Mouse (Mus musculus) forebrain, embryonic 11.5 days (tissue): ENCODE results near the gene Chst4. TPM values are rescaled to one million over a fixed set of nuclear protein-coding genes. Genes with fewer than 3 reads are reported as not detected.
"Not testable (repeated sequence)": the region's sequence is repeated elsewhere in the genome, so short reads cannot be mapped to it uniquely, and the experiment has no call there.

Source experiments
- ATAC-seq: fragments of 200-750 bp; cut with Nextera tagmentation; replicated peaks from 2 replicates; pipeline ENCODE4 v1.8.0; 2017; ENCODE audit warnings: moderate TSS enrichment; ENCODE audit not compliant: low FRiP score
- DNase-seq: peaks from one replicate; pipeline ENCODE4 v3.0.0-alpha.2; 2017; ENCODE audit warnings: low spot score
- H3K27ac ChIP-seq: fragments of 300-500 bp; sonication (generic); 2 replicates; pipeline ENCODE4 v1.5.1; 2014; ENCODE audit warnings: low read depth, low read length
- H3K27me3 ChIP-seq: fragments of 300-500 bp; sonication (generic); 2 replicates; pipeline ENCODE4 v1.6.1; 2014; ENCODE audit warnings: mild to moderate bottlenecking, low read length, mixed read lengths; ENCODE audit not compliant: control insufficient read depth, insufficient read depth
- H3K36me3 ChIP-seq: fragments of 300-500 bp; sonication (generic); 2 replicates; pipeline ENCODE4 v1.6.1; 2014; ENCODE audit warnings: mild to moderate bottlenecking, low read length, moderate library complexity, mixed read lengths; ENCODE audit not compliant: control insufficient read depth, insufficient read depth
- H3K4me1 ChIP-seq: fragments of 300-500 bp; sonication (generic); replicated peaks from 2 replicates; pipeline ENCODE4 v1.6.1; 2014; ENCODE audit warnings: low read length, mixed read lengths; ENCODE audit not compliant: control insufficient read depth, insufficient read depth
- H3K4me2 ChIP-seq: fragments of 300-500 bp; sonication (generic); 2 replicates; pipeline ENCODE4 v1.6.1; 2014; ENCODE audit warnings: low read depth, mild to moderate bottlenecking, low read length, moderate library complexity, mixed read lengths; ENCODE audit not compliant: severe bottlenecking
- H3K4me3 ChIP-seq: fragments of 300-500 bp; sonication (generic); 2 replicates; pipeline ENCODE4 v1.5.1; 2014; ENCODE audit warnings: low read depth, low read length
- H3K9ac ChIP-seq: fragments of 300-500 bp; sonication (generic); 2 replicates; pipeline ENCODE4 v1.6.1; 2014; ENCODE audit warnings: low read length
- H3K9me3 ChIP-seq: fragments of 300-500 bp; sonication (generic); 2 replicates; pipeline ENCODE4 v1.6.1; 2016; ENCODE audit warnings: low read length, mixed read lengths; ENCODE audit not compliant: control insufficient read depth
- WGBS: fragments of 180-500 bp; shearing (Covaris S2); extraction: QIAGEN DNeasy Blood & Tissue Kit; methylation state at CpG from one replicate; pipeline ENCODE4 v1.1.7; 2014; 5-methylcytosine and 5-hydroxymethylcytosine counted together
- polyA plus RNA-seq: library from polyadenylated mRNA; unstranded; fragments of >200 nt; fragmentation: Nextera tagmentation; extraction: Ambion mirVana; gene quantifications from 2 replicates; pipeline ENCODE4 v1.2.1, GENCODE M21; 2014

Chst4 gene
- polyA plus RNA-seq, 1 experiment from 2014 or later, result not detected

GRCm38 (mm10) chr8:110064161-110064560 lies 24.6 kb upstream of the Chst4 start:
- H3K9me3 ChIP-seq, result no peaks in the 10 kb centered on the region
- H3K4me3 ChIP-seq, result no peak overlapping the region
- 86% methylated on average over 9 of the region's 9 CpGs for WGBS
- no peak overlapping the region for H3K9ac ChIP-seq
- no peak overlapping the region for H3K27ac ChIP-seq
- H3K4me1 ChIP-seq, result no peaks in the 10 kb centered on the region
- no peaks in the 10 kb centered on the region for H3K27me3 ChIP-seq
- no peak for ATAC-seq
- no peak overlapping the region for H3K4me2 ChIP-seq
- no peak for DNase-seq
- no peaks in the 10 kb centered on the region for H3K36me3 ChIP-seq

- Histone ChIP-seq H3K4me2 (no peak overlapping the region), H3K4me1 (no peaks in the 10 kb centered on the region), H3K27ac (no peak overlapping the region), H3K9ac (no peak overlapping the region), H3K27me3 (no peaks in the 10 kb centered on the region), H3K36me3 (no peaks in the 10 kb centered on the region), H3K4me3 (no peak overlapping the region), H3K9me3 (no peaks in the 10 kb centered on the region)
- ATAC-seq, result no peak
- no peak for DNase-seq
- 90% methylated on average over 8 of the region's 8 CpGs for WGBS
Observed at GRCm38 (mm10) chr8:110058207-110058606, 18.7 kb upstream of the Chst4 start.

- H3K4me3 ChIP-seq, result no peak overlapping the region
- WGBS, result 79% methylated on average over 6 of the region's 6 CpGs
Observed at GRCm38 (mm10) chr8:110051208-110051607, 11.7 kb upstream of the Chst4 start.

GRCm38 (mm10) chr8:110040509-110040908 lies 969 bp upstream of the Chst4 start:
- Histone ChIP-seq H3K9me3 (peaks cover 3% of the 10 kb centered on the region; the same call in 1 of the 2 replicates), H3K27ac (no peak overlapping the region), H3K36me3 (no peaks in the 10 kb centered on the region), H3K9ac (no peak overlapping the region), H3K4me3 (no peak overlapping the region), H3K27me3 (no peaks in the 10 kb centered on the region), H3K4me1 (no peaks in the 10 kb centered on the region), H3K4me2 (no peak overlapping the region)
- ATAC-seq (no peak), DNase-seq (no peak)
- WGBS, result 83% methylated on average over 4 of the region's 4 CpGs

More at GRCm38 (mm10) chr8:110051208-110051607, 11.7 kb upstream of the Chst4 start:
- Histone ChIP-seq H3K27me3 (no peaks in the 10 kb centered on the region), H3K4me1 (no peaks in the 10 kb centered on the region), H3K27ac (no peak overlapping the region), H3K9me3 (no peaks in the 10 kb centered on the region), H3K9ac (no peak overlapping the region), H3K36me3 (no peaks in the 10 kb centered on the region), H3K4me2 (no peak overlapping the region)
- no peak for ATAC-seq
- no peak for DNase-seq

GRCm38 (mm10) chr8:110039216-110039615 lies 324 bp downstream of the Chst4 start:
- peaks cover 3% of the 10 kb centered on the region; the same call in 1 of the 2 replicates for H3K9me3 ChIP-seq

GRCm38 (mm10) chr8:110036156-110036555 lies 3.4 kb downstream of the Chst4 start:
- no peak for ATAC-seq
- H3K36me3 ChIP-seq, result no peaks in the 10 kb centered on the region
- no peaks in the 10 kb centered on the region for H3K9me3 ChIP-seq
- 81% methylated on average over 2 of the region's 2 CpGs for WGBS
- no peaks in the 10 kb centered on the region for H3K4me1 ChIP-seq
- H3K27ac ChIP-seq, result no peak overlapping the region
- H3K27me3 ChIP-seq, result no peaks in the 10 kb centered on the region
- H3K9ac ChIP-seq, result no peak overlapping the region
- no peak overlapping the region for H3K4me2 ChIP-seq
- H3K4me3 ChIP-seq, result no peak overlapping the region
- no peak for DNase-seq

More at GRCm38 (mm10) chr8:110039216-110039615, 324 bp downstream of the Chst4 start:
- no peaks in the 10 kb centered on the region for H3K36me3 ChIP-seq
- no peak overlapping the region for H3K4me3 ChIP-seq
- H3K9ac ChIP-seq, result no peak overlapping the region
- no peak overlapping the region for H3K27ac ChIP-seq
- no peaks in the 10 kb centered on the region for H3K4me1 ChIP-seq
- no peak for ATAC-seq
- 48% methylated on average over 7 of the region's 7 CpGs for WGBS
- no peaks in the 10 kb centered on the region for H3K27me3 ChIP-seq
- H3K4me2 ChIP-seq, result no peak overlapping the region
- DNase-seq, result no peak

GRCm38 (mm10) chr8:110034331-110034730 lies 5.2 kb downstream of the Chst4 start:
- no peak overlapping the region for H3K4me2 ChIP-seq
- no peak overlapping the region for H3K9ac ChIP-seq
- no peaks in the 10 kb centered on the region for H3K27me3 ChIP-seq
- ATAC-seq, result no peak
- H3K4me3 ChIP-seq, result no peak overlapping the region
- no peak for DNase-seq
- no peaks in the 10 kb centered on the region for H3K36me3 ChIP-seq
- no peaks in the 10 kb centered on the region for H3K9me3 ChIP-seq
- no peak overlapping the region for H3K27ac ChIP-seq
- WGBS, result 63% methylated on average over 4 of the region's 4 CpGs
- H3K4me1 ChIP-seq, result no peaks in the 10 kb centered on the region

GRCm38 (mm10) chr8:110033771-110034170 lies 5.8 kb downstream of the Chst4 start:
- H3K27me3 ChIP-seq, H3K4me1 ChIP-seq, H3K27ac ChIP-seq, H3K4me3 ChIP-seq, H3K36me3 ChIP-seq, H3K9me3 ChIP-seq, H3K9ac ChIP-seq, ATAC-seq, DNase-seq, H3K4me2 ChIP-seq: not testable (repeated sequence)
- WGBS, result 35% methylated on average over 8 of the region's 8 CpGs

- WGBS, result 95% methylated on average over 10 of the region's 10 CpGs
- no peak for ATAC-seq
- H3K4me1 ChIP-seq, result no peaks in the 10 kb centered on the region
Observed at GRCm38 (mm10) chr8:110022768-110023344, 16.7 kb downstream of the Chst4 start.

More at GRCm38 (mm10) chr8:110022768-110023344, 16.7 kb downstream of the Chst4 start:
- no peaks in the 10 kb centered on the region for H3K9me3 ChIP-seq
- no peaks in the 10 kb centered on the region for H3K36me3 ChIP-seq
- no peak overlapping the region for H3K4me2 ChIP-seq
- no peak overlapping the region for H3K27ac ChIP-seq
- H3K4me3 ChIP-seq, result no peak overlapping the region
- H3K27me3 ChIP-seq, result no peaks in the 10 kb centered on the region
- no peak for DNase-seq
- H3K9ac ChIP-seq, result no peak overlapping the region
